In genomic region chr4:13404634-13405033, GRCm38 (mm10) we compare ENCODE assay signal across 21 mouse cellular contexts.
DNase-seq lines count a peak whose midpoint lies in the region; ATAC-seq lines count a peak whose summit lies in the region.
"Had no signal": no experiment of that assay in that cellular context is flagged by ENCODE, and none has a peak within 500 bp of the region (broad histone marks: within the 10 kb centered on the region; RNA-seq: fewer than 3 reads in every experiment).

No protein-coding gene starts in this region.

- no peaks in the 10 kb centered on the region for H3K9me3 ChIP-seq in limb, embryonic 10.5 days (replicated peaks)
- H3K9me3 ChIP-seq: G1E had no signal

- H3K27ac ChIP-seq in limb, embryonic 10.5 days, result no peak overlapping the region

- 94% methylated on average over 4 of the region's 4 CpGs for WGBS in limb, embryonic 10.5 days

- no peaks in the 10 kb centered on the region for H3K27me3 ChIP-seq in limb, embryonic 10.5 days (ENCODE audit: low read depth, poor library complexity, severe bottlenecking)
- H3K27me3 ChIP-seq: CH12.LX, Patski had no signal

- DNase-seq in cerebellum, postnatal 10 days, result peak; percentile 28 to 45
- DNase-seq in cerebellum, adult 11-12 months, result no peak
- no peak for DNase-seq in testis, postnatal 14 days (ENCODE audit: low spot score)
- DNase-seq in limb, embryonic 10.5 days (ENCODE audit: low spot score), result no peak
- DNase-seq: adrenal gland, adult 2 months; adrenal gland, adult 8-10 months; adrenal gland, postnatal 10 days; adrenal gland, postnatal 14 days; adrenal gland, postnatal 25 days; adrenal gland, postnatal 36 days; B cell, adult 2 months; cerebellum, adult 11 months; cerebellum, adult 18-20 months; cerebellum, adult 2 months had no signal

- no peak overlapping the region for H3K4me3 ChIP-seq in limb, embryonic 10.5 days

- peaks cover 15% of the 10 kb centered on the region for H3K4me1 ChIP-seq in limb, embryonic 10.5 days

- ATAC-seq in common myeloid progenitor, adult 5-6 weeks (replicated peaks; ENCODE audit: low read depth, poor library complexity, severe bottlenecking), result peak; percentile 63; the same call in 1 of the 2 replicates
- peak; percentile 58 to 71; a peak in 3 of 4 replicates for ATAC-seq in hematopoietic stem cell, adult 5-6 weeks (replicated peaks in 1 of 2; ENCODE audit: insufficient read depth in 1 of 2, low FRiP score in 2 of 2, low TSS enrichment in 1 of 2, low read depth in 1 of 2, poor library complexity in 2 of 2, severe bottlenecking in 2 of 2)
- ATAC-seq: activated CD4-positive, CD25-positive, alpha-beta regulatory T cell, adult 4 months; CD4-positive, CD25-positive, alpha-beta regulatory T cell, adult 4 months; Patski had no signal

- no peaks in the 10 kb centered on the region for H3K36me3 ChIP-seq in limb, embryonic 10.5 days
- H3K36me3 ChIP-seq: G1E had no signal

Comparison
In these comparisons a context has a peak if more than half of its experiments do, and no peak if none do; other contexts are left out.
1. DNase-seq: peak in cerebellum, postnatal 10 days (2 of 2); none in cerebellum, adult 11-12 months (single experiment), testis, postnatal 14 days (single experiment) and limb, embryonic 10.5 days (single experiment).